Mouse (Mus musculus): ENCODE measurements at regions not wholly inside any gene's neighbourhood (a gene's known extent, or its start where the extent isn't known, plus 50 kb on each side); places are given as distances from the start of the nearest gene placed in this dataset.

GRCm38 (mm10) chr12:12819746-12820145 lies 122.0 kb downstream of the Mycn start:
- no peak for DNase-seq (ENCODE audit: low spot score in 2 of 2)

GRCm38 (mm10) chr12:12814693-12815092 lies 127.0 kb downstream of the Mycn start:
- no peak for DNase-seq (ENCODE audit: low spot score in 2 of 2)

- DNase-seq (ENCODE audit: low spot score in 2 of 2), result no peak
Measured at GRCm38 (mm10) chr12:12812873-12813272, 128.8 kb downstream of the Mycn start.

GRCm38 (mm10) chr12:12810943-12811342 lies 130.8 kb downstream of the Mycn start:
- peak; percentile 7 to 8 for DNase-seq (ENCODE audit: low spot score in 2 of 2)

GRCm38 (mm10) chr12:12810159-12810885 lies 131.4 kb downstream of the Mycn start:
- peak; percentile 41 to 50 for DNase-seq (ENCODE audit: low spot score in 2 of 2)

GRCm38 (mm10) chr12:12808120-12808519 lies 133.6 kb downstream of the Mycn start:
- DNase-seq (ENCODE audit: low spot score in 2 of 2), result no peak

GRCm38 (mm10) chr12:12803602-12804001 lies 138.1 kb downstream of the Mycn start:
- DNase-seq (ENCODE audit: low spot score in 2 of 2), result no peak

- DNase-seq (ENCODE audit: low spot score in 2 of 2), result no peak
Measured at GRCm38 (mm10) chr12:12802396-12802795, 139.3 kb downstream of the Mycn start.

GRCm38 (mm10) chr12:12801700-12802099 lies 140.0 kb downstream of the Mycn start:
- no peak for DNase-seq (ENCODE audit: low spot score in 2 of 2)

- DNase-seq (ENCODE audit: low spot score in 2 of 2), result no peak
Measured at GRCm38 (mm10) chr12:12800120-12800519, 141.6 kb downstream of the Mycn start.

GRCm38 (mm10) chr12:12789052-12789451 lies 152.7 kb downstream of the Mycn start:
- DNase-seq (ENCODE audit: low spot score in 2 of 2), result no peak

- no peak for DNase-seq (ENCODE audit: low spot score in 2 of 2)
Measured at GRCm38 (mm10) chr12:12788263-12788852, 153.4 kb downstream of the Mycn start.

GRCm38 (mm10) chr12:12787608-12788262 lies 154.0 kb downstream of the Mycn start:
- DNase-seq (ENCODE audit: low spot score in 2 of 2), result no peak

- DNase-seq (ENCODE audit: low spot score in 2 of 2), result no peak
Measured at GRCm38 (mm10) chr12:12787161-12787560, 154.6 kb downstream of the Mycn start.

- DNase-seq (ENCODE audit: low spot score in 2 of 2), result no peak
Measured at GRCm38 (mm10) chr12:12783699-12784605, 157.8 kb downstream of the Mycn start.

GRCm38 (mm10) chr12:12781526-12781925 lies 160.2 kb downstream of the Mycn start:
- no peak for DNase-seq (ENCODE audit: low spot score in 2 of 2)

GRCm38 (mm10) chr12:12778563-12779256 lies 163.0 kb downstream of the Mycn start:
- no peak for DNase-seq (ENCODE audit: low spot score in 2 of 2)

- DNase-seq (ENCODE audit: low spot score in 2 of 2), result no peak
Measured at GRCm38 (mm10) chr12:12777422-12777821, 164.3 kb downstream of the Mycn start.

- no peak for DNase-seq (ENCODE audit: low spot score in 2 of 2)
Measured at GRCm38 (mm10) chr12:12776783-12777182, 164.9 kb downstream of the Mycn start.

- no peak for DNase-seq (ENCODE audit: low spot score in 2 of 2)
Measured at GRCm38 (mm10) chr12:12770970-12771369, 170.7 kb downstream of the Mycn start.
